Mouse (Mus musculus) forebrain, embryonic 16.5 days (tissue): ENCODE results near the gene Pdgfra. TPM values are rescaled to one million over a fixed set of nuclear protein-coding genes. Genes with fewer than 3 reads are reported as not detected.
A peak's percentile ranks its signal among the peaks of the same experiment; 100 is the strongest.

Experiments
- ATAC-seq: fragments of 200-750 bp; cut with Nextera tagmentation; 2 replicates; pipeline ENCODE4 v1.8.0; 2017; ENCODE audit warnings: mild to moderate bottlenecking, moderate library complexity
- H3K27ac ChIP-seq: fragments of 300-500 bp; sonication (generic); 2 replicates; pipeline ENCODE4 v1.5.1; 2014; ENCODE audit warnings: low read length, control low read depth
- H3K27me3 ChIP-seq: fragments of 300-500 bp; sonication (generic); replicated peaks from 2 replicates; pipeline ENCODE4 v1.6.1; 2014; ENCODE audit warnings: low read length; ENCODE audit not compliant: control insufficient read depth, insufficient read depth
- H3K36me3 ChIP-seq: fragments of 300-500 bp; sonication (generic); 2 replicates; pipeline ENCODE4 v1.6.1; 2014; ENCODE audit not compliant: control insufficient read depth, insufficient read depth
- H3K4me1 ChIP-seq: fragments of 300-500 bp; sonication (generic); replicated peaks from 2 replicates; pipeline ENCODE4 v1.6.1; 2014; ENCODE audit warnings: low read length; ENCODE audit not compliant: control insufficient read depth, insufficient read depth
- H3K4me2 ChIP-seq: fragments of 300-500 bp; sonication (generic); 2 replicates; pipeline ENCODE4 v1.6.1; 2014; ENCODE audit warnings: mild to moderate bottlenecking, low read length, control low read depth
- H3K4me3 ChIP-seq: fragments of 300-500 bp; sonication (generic); replicated peaks from 2 replicates; pipeline ENCODE4 v1.5.1; 2014; ENCODE audit warnings: mild to moderate bottlenecking, low read length, control low read depth
- H3K9ac ChIP-seq: fragments of 300-500 bp; sonication (generic); replicated peaks from 2 replicates; pipeline ENCODE4 v1.6.1; 2014; ENCODE audit warnings: low read depth, low read length, control low read depth
- H3K9me3 ChIP-seq: fragments of 300-500 bp; sonication (generic); 2 replicates; pipeline ENCODE4 v1.6.1; 2016; ENCODE audit warnings: low read length; ENCODE audit not compliant: control insufficient read depth
- WGBS: fragments of 180-500 bp; shearing (Covaris S2); extraction: QIAGEN DNeasy Blood & Tissue Kit; methylation state at CpG from one replicate; pipeline ENCODE4 v1.1.7; 2014; 5-methylcytosine and 5-hydroxymethylcytosine counted together
- polyA plus RNA-seq: library from polyadenylated mRNA; unstranded; fragments of >200 nt; fragmentation: Nextera tagmentation; extraction: Ambion mirVana; gene quantifications from 2 replicates; pipeline ENCODE4 v1.2.1, GENCODE M21; 2015

Gene Pdgfra
- polyA plus RNA-seq, 1 experiment from 2014 or later: 11.3 TPM

GRCm38 (mm10) chr5:75153961-75154620, 2.0 kb downstream of the Pdgfra start:
- Histone ChIP-seq H3K9ac (no peak overlapping the region), H3K27me3 (peaks cover 53% of the 10 kb centered on the region), H3K27ac (no peak overlapping the region), H3K36me3 (no peaks in the 10 kb centered on the region), H3K9me3 (no peaks in the 10 kb centered on the region), H3K4me3 (peak overlapping the region; percentile 27), H3K4me1 (peaks cover 54% of the 10 kb centered on the region), H3K4me2 (peak overlapping the region; percentile 44)
- no peak for ATAC-seq
- WGBS: 3% methylated on average over 27 of the region's 27 CpGs

- Histone ChIP-seq H3K36me3 (no peaks in the 10 kb centered on the region), H3K9ac (no peak overlapping the region), H3K27me3 (peaks cover 50% of the 10 kb centered on the region), H3K27ac (no peak overlapping the region), H3K9me3 (no peaks in the 10 kb centered on the region), H3K4me3 (peak overlapping the region; percentile 27), H3K4me1 (peaks cover 52% of the 10 kb centered on the region), H3K4me2 (peak overlapping the region; percentile 44)
- under 1% methylated on average over 21 of the region's 21 CpGs for WGBS
- ATAC-seq: no peak
Observed at GRCm38 (mm10) chr5:75154621-75155235, 2.6 kb downstream of the Pdgfra start.

- H3K27me3 ChIP-seq: peaks cover 45% of the 10 kb centered on the region
- H3K36me3 ChIP-seq: no peaks in the 10 kb centered on the region
- peak overlapping the region; percentile 91 for H3K4me2 ChIP-seq
- H3K9ac ChIP-seq: no peak overlapping the region
- no peak for ATAC-seq
- 2% methylated on average over 8 of the region's 9 CpGs for WGBS
- H3K27ac ChIP-seq: no peak overlapping the region
- H3K4me1 ChIP-seq: peaks cover 46% of the 10 kb centered on the region
- H3K9me3 ChIP-seq: no peaks in the 10 kb centered on the region
- H3K4me3 ChIP-seq: peak overlapping the region; percentile 49
Observed at GRCm38 (mm10) chr5:75155281-75155680, 3.2 kb downstream of the Pdgfra start.

GRCm38 (mm10) chr5:75155741-75156553, 3.9 kb downstream of the Pdgfra start:
- Histone ChIP-seq H3K9me3 (no peaks in the 10 kb centered on the region), H3K36me3 (no peaks in the 10 kb centered on the region), H3K9ac (peak overlapping the region; percentile 44), H3K4me2 (peak overlapping the region; percentile 91), H3K4me3 (peak overlapping the region; percentile 49), H3K27me3 (peaks cover 39% of the 10 kb centered on the region), H3K4me1 (peaks cover 42% of the 10 kb centered on the region), H3K27ac (no peak overlapping the region)
- under 1% methylated on average over 52 of the region's 52 CpGs for WGBS
- peak; percentile 90 for ATAC-seq

- H3K9me3 ChIP-seq: no peaks in the 10 kb centered on the region
- peak; percentile 49 for ATAC-seq
- WGBS: under 1% methylated on average over 21 of the region's 21 CpGs
- H3K4me3 ChIP-seq: peak overlapping the region; percentile 49
- peak overlapping the region; percentile 44 for H3K9ac ChIP-seq
- peaks cover 39% of the 10 kb centered on the region for H3K4me1 ChIP-seq
- H3K27me3 ChIP-seq: peaks cover 37% of the 10 kb centered on the region
- no peaks in the 10 kb centered on the region for H3K36me3 ChIP-seq
- H3K27ac ChIP-seq: no peak overlapping the region
- peak overlapping the region; percentile 91 for H3K4me2 ChIP-seq
Observed at GRCm38 (mm10) chr5:75156554-75157036, 4.5 kb downstream of the Pdgfra start.

GRCm38 (mm10) chr5:75157038-75157437, 4.9 kb downstream of the Pdgfra start:
- Histone ChIP-seq H3K9ac (no peak overlapping the region; the same call in 1 of the 2 replicates), H3K4me3 (peak overlapping the region; percentile 49), H3K4me2 (peak overlapping the region; percentile 91), H3K9me3 (no peaks in the 10 kb centered on the region), H3K36me3 (no peaks in the 10 kb centered on the region), H3K27ac (no peak overlapping the region), H3K4me1 (peaks cover 39% of the 10 kb centered on the region), H3K27me3 (peaks cover 35% of the 10 kb centered on the region)
- 0% methylated on average over 3 of the region's 3 CpGs for WGBS
- ATAC-seq: no peak

- no peak overlapping the region for H3K4me3 ChIP-seq
- no peak overlapping the region for H3K9ac ChIP-seq
- no peaks in the 10 kb centered on the region for H3K36me3 ChIP-seq
- no peak overlapping the region for H3K4me2 ChIP-seq
- H3K4me1 ChIP-seq: peaks cover 11% of the 10 kb centered on the region
- WGBS: 43% methylated on average over 12 of the region's 12 CpGs
- H3K9me3 ChIP-seq: no peaks in the 10 kb centered on the region
- no peak for ATAC-seq
- H3K27ac ChIP-seq: no peak overlapping the region
- H3K27me3 ChIP-seq: peaks cover 12% of the 10 kb centered on the region
Observed at GRCm38 (mm10) chr5:75160530-75161170, 8.6 kb downstream of the Pdgfra start.

- Histone ChIP-seq H3K4me3 (no peak overlapping the region), H3K4me1 (peaks cover 3% of the 10 kb centered on the region), H3K27me3 (peaks cover 6% of the 10 kb centered on the region; the same call in 1 of the 2 replicates), H3K27ac (no peak overlapping the region), H3K9ac (no peak overlapping the region), H3K9me3 (no peaks in the 10 kb centered on the region), H3K36me3 (no peaks in the 10 kb centered on the region), H3K4me2 (no peak overlapping the region)
- WGBS: 84% methylated on average over 6 of the region's 6 CpGs
- ATAC-seq: no peak
Observed at GRCm38 (mm10) chr5:75161586-75161985, 9.5 kb downstream of the Pdgfra start.
